Mouse (Mus musculus) lung, adult 18-20 months (tissue): Measurements from ENCODE around the gene Lepr.
"Not testable (repeated sequence)": the region's sequence is repeated elsewhere in the genome, so short reads cannot be mapped to it uniquely, and the experiment has no call there.

Experiments
- DNase-seq, 2 experiments: peaks; one replicate each; pipeline ENCODE4 v3.0.0; 2022; ENCODE audit warnings: mixed read lengths in 2 of 2

Lepr gene

GRCm38 (mm10) chr4:101718991-101719580, 1.9 kb downstream of the Lepr start:
- DNase-seq = no peak

GRCm38 (mm10) chr4:101721705-101722104, 4.5 kb downstream of the Lepr start:
- DNase-seq = no peak

GRCm38 (mm10) chr4:101741973-101742372, 24.8 kb downstream of the Lepr start:
- DNase-seq = peak in 1 of 2 experiments; percentile 40

GRCm38 (mm10) chr4:101745534-101745933, 28.3 kb downstream of the Lepr start:
- DNase-seq = no peak

- no peak for DNase-seq
Measured at GRCm38 (mm10) chr4:101760490-101760889, 43.3 kb downstream of the Lepr start.

- not testable (repeated sequence) for DNase-seq
Measured at GRCm38 (mm10) chr4:101843923-101844322, 126.7 kb downstream of the Lepr start, which contains the start of gene B020004J07Rik. TSS of gene B020004J07Rik (minus strand) at chr4:101844023.

- no peak for DNase-seq
Measured at GRCm38 (mm10) chr4:101850908-101851307, 133.7 kb downstream of the Lepr start.

- DNase-seq = peak in 1 of 2 experiments; percentile 2
Measured at GRCm38 (mm10) chr4:101860873-101861272, 143.7 kb downstream of the Lepr start.

- no peak for DNase-seq
Measured at GRCm38 (mm10) chr4:101862289-101862688, 145.1 kb downstream of the Lepr start.
